Mouse (Mus musculus): ENCODE data around the gene Fam98a.

GRCm38 (mm10) chr17:75521236-75521842 is 30.4 kb downstream of the Fam98a start:
- TF ChIP-seq CTCF (IDR thresholded peaks at IDR 0.05; ENCODE audit: borderline replicate concordance, control insufficient read depth, extremely low read depth, insufficient read depth, low read length, poor library complexity) (no peak), POLR2A (IDR thresholded peaks at IDR 0.05; ENCODE audit: control insufficient read depth, extremely low read depth, insufficient read depth, low read length, poor library complexity) (no peak)

Measured in thymus, adult 2 months (tissue).